Mouse (Mus musculus): ENCODE results near the gene Mdk.

GRCm38 (mm10) chr2:91955875-91956274, 23.8 kb upstream of the Mdk start:
- TF ChIP-seq GATA1 (IDR thresholded peaks at IDR 0.05; ENCODE audit: low read length): no peak
- TF ChIP-seq TAL1 (IDR thresholded peaks at IDR 0.05; ENCODE audit: low read length): no peak

Measured in erythroblast, embryonic 14.5 days (primary cell).